Mouse (Mus musculus): ENCODE measurements around the gene Cep290.
"Not testable (repeated sequence)": the region's sequence is repeated elsewhere in the genome, so short reads cannot be mapped to it uniquely, and the experiment has no call there.

Gene Cep290

DNA sequence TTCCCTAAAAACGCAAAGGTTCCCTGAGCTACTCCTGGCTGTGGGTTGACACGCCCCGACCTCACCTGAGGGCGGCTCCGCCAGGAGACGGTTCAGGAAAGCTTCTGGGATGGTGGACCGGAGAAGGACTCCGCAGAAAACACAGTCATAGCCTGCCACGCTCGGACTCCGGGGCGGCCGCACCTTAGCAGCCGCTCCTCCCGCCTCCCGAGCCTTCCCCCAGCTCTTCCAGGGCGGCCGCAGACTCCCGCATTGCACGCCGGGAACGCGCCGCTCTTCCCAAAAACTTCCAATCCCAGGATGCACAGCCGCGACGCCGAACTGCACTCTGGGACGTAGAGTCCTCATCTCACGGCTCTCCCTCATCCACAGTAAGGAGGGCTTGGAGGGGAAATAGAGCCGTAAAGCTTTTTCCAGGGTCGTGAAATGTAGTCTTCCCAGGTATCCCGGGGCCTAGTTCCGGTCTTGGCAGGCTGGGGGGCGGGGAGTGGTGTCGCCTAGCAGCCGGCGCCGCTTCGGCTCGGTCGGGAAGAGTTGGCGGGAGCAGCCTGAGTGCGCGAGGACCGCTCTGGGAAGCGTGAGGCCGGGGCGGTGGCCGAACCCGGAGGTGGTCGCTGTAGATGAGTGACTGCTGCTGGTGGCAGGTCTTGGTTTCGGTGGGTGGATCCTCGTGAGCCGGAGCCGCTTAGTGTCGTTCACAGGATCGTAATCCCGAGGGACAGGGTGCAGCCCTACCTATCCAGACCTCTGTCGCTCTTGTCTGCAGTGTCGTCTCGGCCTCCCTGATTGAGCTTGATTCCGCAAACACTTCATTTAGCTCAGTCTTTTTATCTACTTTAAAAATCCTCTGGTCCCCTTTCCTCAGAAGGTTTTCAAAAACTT, at the start of gene Cep290, which contains the start of gene Tmtc3:
Gene Cep290 (plus strand): TSS at position 462 of the 882 bp plus-strand sequence.
Gene Tmtc3 (minus strand): TSS at position 254 of the 882 bp plus-strand sequence.
- DNase-seq, result peak; percentile 92 to 93

DNA sequence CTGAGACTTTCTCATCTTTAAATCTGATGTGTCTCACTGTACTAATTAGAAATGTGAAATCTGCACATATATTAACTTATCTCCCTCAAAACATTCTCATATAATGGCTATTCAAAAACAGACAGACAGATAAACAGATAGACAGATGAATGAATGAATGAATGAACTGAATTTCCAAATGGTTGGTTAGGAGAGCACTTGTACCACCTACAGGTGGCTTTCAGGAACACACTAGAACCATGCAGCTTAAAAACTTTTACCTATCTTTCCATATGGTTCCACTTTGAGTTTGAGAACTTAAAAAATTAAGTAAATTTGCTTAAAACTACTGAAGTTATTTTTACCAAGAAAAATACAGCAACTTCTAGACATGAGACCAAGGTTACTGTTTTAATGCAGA, 38.0 kb upstream of the Cep290 start:
- DNase-seq, result no peak

DNA sequence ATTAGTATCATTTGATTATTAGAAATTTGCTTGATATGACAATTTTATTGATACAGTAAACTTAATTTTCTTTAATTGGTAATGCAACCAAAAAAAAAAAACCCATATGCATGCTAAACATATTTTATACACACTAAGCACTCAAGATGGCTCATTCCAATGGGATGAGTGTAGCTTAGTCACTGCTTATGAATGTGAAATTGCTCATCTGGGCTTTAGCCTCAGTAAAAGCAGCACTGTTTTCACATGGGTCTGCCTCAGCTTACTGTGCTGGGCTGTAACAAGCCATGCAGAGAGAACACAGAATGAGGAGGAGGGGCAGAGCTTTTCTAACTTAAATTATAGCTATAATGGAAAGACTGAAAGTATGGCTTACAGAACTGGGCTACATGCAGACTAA, 26.8 kb upstream of the Cep290 start:
- no peak for DNase-seq

DNA sequence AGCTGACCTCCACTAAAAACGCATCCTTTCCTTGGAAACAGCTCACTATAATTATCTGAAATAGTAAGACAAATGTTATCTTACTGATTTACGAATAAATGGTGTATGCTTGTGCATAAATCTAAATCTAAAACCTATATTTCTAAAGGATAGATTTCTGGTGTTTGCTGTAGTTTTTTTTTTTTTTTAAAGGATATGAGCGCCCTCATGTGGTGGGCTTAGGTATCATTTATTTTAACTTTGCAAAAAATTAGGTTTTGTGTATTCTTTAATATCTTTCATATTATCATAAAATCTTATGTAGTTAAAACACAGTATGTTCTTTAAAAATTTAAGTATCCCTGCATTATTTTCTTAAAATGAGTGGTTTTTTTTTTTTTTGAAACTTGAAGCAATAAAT, 12.3 kb upstream of the Cep290 start:
- no peak for DNase-seq

DNA sequence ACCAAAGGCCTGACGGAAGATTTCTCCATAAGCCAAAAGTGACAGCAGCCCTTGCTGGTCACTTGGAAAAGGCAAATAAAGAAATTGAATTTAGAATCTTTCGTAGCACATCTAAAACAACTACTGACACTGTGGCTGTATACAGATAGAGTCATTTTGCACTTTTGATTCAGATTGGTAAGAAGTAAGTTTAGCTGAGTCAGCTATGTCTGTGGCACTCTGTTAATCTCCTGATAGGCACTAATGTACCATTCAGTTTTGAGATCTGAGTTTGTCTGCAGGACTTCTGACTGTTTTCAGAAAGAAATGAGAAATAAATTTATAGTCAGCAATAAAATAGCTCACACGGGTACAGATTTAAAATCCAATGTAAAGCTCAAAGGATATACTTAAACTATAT, 7.8 kb upstream of the Cep290 start:
- DNase-seq, result no peak

DNA sequence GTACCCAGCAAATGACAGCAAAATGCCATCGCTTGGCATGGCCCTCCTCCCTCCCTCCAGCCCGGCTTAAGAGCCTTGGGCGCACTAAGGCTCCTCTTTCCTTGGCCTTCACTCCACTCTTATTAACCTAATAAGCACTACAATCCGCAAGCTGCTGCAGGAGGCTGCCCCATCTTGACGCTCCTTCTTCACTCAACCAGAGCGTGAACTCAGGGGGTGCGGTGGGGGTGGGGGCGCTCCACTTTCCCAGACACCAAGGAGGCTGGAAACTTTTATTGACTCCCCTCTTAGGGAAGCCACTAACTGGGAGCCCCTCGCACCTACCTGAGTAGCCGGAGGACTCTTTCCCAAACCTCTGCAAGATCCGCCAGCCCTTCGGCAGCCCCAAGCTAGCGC, 659 bp upstream of the Cep290 start:
- no peak for DNase-seq

DNA sequence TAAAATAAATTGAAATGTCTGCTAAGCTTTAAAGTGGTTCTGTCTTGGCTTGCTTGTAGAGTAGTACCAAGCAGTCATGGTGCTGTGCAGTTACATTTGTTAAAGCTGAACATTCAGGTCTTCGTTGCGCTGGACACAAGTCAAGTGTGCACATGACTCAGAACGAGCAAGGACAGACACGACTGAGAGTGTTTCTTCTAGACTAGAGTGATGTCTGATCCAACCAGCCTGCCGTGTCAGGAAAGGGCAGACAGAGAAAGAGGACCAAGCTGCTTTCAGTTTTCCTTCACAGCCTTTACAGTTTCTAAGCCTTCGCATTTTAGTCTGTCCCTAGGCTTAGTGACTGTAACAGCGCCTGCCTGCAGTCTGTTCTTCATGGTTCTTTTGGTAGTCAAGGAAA, 4.6 kb downstream of the Cep290 start:
- DNase-seq, result no peak

DNA sequence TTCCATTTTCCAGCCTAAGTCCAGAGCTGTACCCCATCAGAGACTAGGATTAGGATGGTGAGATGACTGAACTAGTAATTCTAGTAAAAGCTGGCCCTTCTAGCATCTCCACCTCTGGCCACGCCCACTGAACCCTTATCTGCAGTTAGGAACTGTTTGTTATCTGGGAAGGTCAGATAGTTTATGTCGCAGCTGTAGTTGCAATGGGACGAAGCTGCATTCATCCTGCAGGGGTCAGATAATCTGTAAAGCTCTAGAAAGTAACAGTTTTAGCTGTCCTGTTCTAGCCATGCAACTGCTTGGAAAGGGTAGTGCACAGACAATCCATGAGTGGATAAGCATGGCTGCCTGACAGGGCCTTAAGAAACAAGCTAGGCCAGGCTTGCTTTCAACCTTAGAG, 11.0 kb downstream of the Cep290 start:
- no peak for DNase-seq

DNA sequence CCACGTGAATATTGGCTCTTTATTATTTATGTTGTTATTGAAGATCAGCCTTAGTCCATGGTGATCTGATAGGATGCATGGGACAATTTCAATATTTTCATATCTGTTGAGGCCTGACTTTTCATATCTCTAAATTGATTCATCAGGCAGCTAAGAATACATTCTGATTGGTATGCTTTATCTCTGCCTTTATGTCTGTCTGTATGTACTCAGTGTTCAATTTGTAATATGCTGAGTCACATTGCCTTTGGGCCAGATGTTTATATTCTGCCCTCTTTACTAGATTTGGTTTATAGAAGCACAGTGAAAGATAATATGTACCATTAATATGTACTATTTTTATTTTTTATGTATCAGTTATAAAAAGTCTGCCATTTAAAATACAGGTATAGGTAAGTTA, 20.8 kb downstream of the Cep290 start:
- no peak for DNase-seq

DNA sequence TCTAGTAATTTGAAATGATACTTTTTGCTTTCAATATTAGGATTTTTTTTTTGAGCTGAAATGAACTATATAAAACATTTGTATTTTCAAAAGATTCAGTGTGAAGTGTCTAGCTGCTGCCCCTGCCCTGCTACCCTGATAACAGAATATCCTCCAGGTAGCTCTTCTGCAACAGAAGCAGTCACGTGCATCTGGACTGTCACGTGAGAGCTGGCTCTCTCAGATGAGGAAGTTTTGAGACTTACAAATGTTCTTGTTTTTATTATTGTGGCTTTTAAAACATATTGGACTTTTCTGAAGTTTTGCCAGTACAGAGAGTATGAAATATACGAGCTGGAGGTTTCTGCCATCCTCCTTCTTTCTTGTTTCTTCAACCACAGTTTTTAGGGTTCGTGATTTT, 34.3 kb downstream of the Cep290 start:
- DNase-seq, result no peak

DNA sequence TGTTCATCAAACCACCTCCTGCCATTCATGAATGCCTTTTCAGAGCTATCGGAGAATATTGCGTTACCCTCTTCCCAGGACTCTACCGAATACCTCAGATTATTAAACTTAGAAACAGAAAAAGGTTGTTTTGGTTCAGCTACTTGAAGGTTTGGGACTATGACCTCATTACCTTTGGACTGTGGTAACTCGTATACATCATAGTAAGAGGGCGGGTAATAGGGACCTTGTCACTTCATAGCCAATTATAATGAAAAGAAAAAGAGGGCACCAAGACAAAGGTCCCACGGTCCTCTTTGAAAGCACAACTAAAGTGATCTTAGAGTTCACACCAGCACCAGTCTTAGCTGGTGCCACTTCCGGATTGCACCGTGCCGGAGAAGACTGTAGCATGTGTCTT, 35.0 kb downstream of the Cep290 start:
- no peak for DNase-seq

DNA sequence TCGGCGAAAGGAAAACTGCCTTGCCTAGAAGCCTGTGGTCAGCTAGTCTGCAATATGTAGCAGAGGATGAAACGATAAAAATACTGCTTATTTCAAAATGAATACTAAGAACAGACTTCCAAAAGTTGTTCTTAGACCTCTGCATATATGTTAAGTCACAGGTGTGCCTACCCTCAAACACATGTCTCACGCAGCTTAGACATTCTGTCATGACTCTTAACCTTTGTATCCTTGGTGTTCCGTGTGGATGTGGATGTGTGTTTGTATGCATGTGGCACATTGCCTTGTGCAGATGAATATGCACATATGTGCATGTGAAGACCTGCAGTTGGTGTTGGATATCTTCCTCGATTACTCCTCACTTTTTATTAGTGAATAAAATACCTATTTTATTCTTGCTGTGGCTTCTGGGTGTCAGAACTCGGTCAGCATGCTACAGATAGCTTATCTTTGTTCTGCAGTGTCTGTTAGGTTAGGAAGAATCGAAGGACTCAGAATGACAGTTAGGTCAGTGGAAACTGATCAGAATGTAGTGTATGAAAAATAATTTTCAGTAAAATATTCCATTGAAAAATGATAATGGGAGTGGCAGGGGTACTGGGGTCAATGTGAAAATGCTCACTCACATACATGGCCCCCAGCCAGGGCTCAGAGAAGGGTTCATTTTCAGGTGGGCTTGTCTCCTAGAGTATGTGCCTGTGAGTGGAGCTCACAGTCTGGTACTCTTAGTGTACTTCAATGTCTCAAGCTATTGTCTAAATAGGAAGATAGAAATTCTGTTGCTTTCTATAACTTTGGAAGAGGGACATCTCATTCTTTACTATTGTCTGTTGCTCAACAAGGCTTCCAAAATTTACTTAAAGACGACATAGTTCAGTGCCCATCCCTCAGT, 37.4 kb downstream of the Cep290 start:
- no peak for DNase-seq

DNA sequence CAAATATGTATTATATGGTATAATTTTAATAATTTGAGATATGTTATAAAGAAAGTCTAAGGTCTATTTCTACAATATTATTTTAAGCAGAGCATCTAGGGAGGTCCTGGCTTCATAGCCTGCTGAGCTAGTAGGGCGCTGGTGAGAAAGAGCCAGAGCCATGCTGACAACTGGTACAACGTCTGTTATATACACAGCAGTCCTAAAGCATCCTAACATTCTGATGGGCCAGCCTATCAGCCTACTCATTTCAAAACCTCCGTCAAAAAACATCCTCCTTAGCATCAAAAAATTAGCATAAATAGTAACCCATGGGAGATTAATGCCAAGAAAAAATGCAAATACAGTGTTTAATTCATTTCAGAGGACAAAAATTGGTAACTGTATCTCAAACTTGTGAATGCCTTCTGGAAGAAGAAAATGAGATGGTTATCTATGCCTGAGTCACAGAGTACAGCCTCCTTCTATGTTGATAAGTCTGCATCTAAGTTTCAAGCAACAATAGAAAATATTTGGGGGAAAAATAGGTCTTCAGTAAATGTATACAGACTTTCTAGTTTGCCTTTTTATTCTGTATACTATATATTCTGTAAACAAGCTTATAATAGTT, 69.3 kb downstream of the Cep290 start:
- DNase-seq, result no peak

DNA sequence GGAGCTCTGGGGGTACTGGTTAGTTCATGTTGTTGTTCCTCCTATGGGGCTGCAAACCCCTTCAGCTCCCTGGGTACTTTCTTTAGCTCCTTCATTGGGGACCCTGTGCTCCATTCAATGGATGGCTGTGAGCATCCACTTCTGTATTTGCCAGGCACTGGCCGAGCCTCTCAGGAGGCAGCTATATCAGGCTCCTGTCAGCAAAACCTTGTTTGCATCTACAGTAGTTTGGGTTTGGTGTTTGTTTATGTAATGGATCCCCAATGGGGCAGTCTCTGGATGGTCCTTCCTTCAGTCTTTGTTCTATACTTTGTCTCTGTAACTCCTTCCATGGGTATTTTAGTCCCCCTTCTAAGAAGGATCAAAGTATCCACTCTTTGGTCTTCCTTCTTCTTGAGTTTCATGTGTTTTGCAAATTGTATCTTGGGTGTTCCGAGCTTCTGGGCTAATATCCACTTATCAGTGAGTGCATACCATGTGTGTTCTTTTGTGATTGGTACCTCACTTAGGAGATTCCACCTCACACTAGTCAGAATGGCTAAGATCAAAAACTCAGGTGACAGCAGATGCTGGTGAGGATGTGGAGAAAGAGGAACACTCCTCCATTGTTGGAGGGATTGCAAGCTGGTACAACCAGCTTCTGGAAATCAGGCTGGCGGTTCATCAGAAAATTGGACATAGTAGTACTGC, 73.0 kb downstream of the Cep290 start:
- DNase-seq, result not testable (repeated sequence)

DNA sequence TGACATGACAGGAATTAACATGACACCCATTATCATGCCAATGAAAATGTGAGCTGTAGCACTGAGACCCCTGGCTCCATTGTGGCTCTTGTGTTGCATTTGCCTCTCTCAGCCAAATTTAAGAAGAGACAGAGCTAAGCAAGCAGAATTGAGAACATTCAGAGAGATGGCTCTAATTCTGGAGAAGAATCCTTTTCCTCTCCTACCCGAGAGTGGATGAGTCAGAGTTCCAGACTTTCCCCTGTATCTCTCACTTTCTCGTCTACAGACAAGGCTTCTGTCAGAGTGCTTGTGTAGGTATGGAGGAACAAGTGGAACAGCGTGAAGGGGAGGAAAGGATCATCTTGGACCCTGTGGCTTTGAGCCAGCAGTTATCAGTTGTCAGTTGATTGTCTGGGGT, 76.8 kb downstream of the Cep290 start:
- DNase-seq, result no peak

DNA sequence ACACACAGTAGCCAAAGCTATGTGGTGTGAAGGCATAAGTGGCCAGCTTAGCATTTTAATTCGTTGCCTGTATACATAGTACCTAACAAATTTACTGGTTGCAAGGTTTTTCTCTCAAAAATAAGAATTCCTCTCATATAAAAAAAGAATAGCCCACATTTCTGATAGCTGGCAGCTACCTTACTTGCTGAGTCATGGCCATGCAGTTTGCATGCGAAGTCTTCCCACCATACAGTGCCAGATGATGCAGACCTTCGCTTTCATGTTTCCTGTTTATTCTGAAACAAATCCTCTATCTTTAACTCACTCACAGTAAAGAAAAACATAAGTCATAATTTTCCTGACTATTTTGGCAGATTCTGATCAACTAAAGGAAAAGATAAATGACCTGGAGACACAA, 84.3 kb downstream of the Cep290 start:
- no peak for DNase-seq

DNA sequence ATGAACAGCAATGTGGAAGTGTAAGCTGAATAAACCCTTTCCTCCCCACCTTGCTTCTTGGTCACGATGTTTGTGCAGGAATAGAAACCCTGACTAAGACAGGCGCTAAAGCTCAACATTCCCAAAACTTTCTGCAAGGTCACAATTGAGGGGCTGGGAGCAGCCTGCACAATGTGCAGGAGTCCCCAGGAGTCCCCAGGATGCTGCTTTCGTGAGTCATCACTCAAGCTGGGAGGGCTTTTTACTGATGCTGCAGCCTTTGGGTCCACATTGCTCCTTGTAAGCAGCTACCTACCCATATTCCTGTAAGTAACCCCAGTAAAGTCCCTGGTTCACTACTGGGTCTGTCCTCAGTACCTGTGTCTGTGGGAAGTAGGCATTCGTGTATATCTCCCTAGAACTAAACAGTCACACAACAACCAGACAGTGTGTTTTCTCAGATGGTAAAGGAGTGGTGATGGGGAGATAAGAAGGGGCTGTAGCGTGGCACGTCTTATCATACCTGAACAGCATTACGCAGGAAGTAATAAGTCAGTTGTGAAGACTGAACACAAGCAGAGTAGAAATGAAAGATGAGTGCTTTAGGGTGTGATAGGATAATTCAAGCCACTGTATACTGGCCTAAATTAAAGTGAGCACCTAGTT, 87.3 kb downstream of the Cep290 start:
- DNase-seq, result no peak

DNA sequence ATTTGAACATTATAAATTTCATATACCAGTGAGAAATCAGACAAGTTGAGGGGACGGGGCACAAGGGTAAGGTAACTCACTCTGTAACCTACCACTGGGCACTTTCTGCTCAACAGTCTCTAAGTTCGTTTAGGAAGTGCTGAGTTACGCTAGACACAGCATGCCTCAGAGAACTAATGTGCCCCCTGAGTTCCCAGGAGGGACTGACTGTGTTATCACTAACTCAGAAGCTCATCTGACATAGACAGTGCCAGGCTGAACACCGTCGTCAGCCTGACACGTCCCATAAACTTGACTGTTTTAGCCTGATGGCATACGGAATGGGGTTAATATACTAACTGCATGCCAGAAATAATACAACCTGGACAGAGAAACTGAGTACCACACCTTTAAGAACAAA, 87.9 kb downstream of the Cep290 start:
- no peak for DNase-seq

DNA sequence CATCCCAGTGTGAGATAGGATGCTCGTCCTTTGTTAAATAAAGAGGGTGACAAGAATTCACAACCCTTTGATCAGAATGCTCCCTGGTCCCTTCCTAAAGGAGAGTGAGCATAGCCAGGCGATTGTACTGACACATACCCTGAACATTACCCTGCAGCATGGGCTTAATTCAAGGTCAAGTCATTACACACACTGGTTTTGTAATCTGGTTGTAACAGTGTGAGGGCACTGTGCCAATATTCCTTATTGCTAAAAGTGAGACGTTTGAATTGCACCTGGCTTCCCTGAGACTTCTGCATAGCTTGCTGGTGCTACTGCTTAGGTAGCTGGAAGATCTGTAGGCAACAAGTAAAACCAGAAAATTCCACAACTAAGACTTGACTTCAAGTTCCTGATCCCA, 96.8 kb downstream of the Cep290 start:
- no peak for DNase-seq

DNA sequence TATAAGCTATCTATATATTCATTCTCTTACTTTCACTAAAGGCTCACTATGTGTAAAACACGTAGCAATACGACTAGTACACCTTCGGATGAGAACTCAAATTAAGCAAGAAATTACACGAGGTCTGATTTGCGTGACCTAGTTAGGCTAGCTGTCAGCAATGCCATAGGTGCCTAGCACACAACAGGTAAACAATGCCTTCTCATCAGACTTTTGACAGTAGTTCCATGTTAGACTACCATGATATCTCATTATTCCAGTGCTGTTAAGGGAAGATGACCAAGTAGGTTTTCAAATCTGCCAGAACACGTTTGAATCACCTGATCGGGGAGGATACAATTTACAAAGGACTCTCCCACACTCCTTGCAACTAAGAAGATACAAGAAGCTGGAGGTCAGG, 101.2 kb downstream of the Cep290 start:
- no peak for DNase-seq

DNA sequence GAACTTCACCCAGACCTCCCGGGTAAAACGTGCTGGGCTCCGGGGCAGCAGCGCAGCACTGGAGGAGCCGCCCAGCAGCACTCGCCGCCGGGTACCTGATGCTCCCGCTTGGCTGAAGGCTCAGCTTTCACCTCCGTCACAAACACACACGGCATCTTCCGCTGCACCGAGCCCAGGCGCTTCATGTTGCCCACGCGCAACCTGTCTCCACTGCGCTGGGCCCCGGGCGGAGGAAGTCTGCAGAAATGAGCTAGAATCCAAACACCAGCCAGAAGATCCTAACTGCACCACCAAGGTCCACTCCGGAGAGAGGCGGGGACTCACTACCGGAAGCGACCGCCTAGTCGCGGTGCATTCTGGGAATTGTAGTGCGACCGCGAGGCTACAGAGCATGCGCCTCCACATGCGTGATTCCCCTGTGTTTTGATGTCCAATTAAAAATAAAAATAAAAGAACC, 101.6 kb downstream of the Cep290 start:
- DNase-seq, result peak; percentile 96 to 97

DNA sequence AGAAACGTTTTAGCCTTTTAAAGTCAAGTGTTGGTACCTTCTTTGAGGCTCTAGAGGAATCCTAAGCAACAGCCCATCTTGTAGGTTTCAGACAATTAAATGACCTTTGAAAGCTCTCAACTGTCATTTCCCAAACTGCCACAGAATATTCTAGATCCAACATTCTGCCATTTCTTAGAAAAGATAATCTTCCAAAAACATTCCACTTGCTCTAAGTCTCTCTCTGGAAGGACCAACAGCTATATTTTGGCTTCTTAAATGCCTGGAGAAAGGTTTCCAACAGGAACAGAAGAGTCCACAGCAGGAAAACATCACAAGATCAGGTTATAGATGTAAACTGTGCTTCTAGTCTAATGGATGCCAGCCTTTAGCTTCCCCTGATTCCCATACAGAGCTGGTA, 103.0 kb downstream of the Cep290 start, which contains the start of the genes 4930430F08Rik and 1700017N19Rik:
Gene 4930430F08Rik (minus strand): TSS at position 101 of the 400 bp plus-strand sequence.
Gene 1700017N19Rik (plus strand): TSS at position 162 of the 400 bp plus-strand sequence.
- DNase-seq, result no peak
